In genomic region chr4:134657473-134657872, GRCm38 (mm10) we compare ENCODE assay signal across 15 mouse cellular contexts. TPM values are rescaled to one million over a fixed set of nuclear protein-coding genes. Genes with fewer than 3 reads are reported as not detected.
DNase-seq lines count a peak whose midpoint lies in the region; ATAC-seq lines count a peak whose summit lies in the region.
"Had no signal": no experiment of that assay in that cellular context is flagged by ENCODE, and none has a peak within 500 bp of the region (broad histone marks: within the 10 kb centered on the region; RNA-seq: fewer than 3 reads in every experiment).

No protein-coding gene starts in this region.

- no peaks in the 10 kb centered on the region for H3K36me3 ChIP-seq in midbrain, embryonic 10.5 days
- H3K36me3 ChIP-seq in midbrain, embryonic 16.5 days (ENCODE audit: control insufficient read depth, insufficient read depth, low read length) = no peaks in the 10 kb centered on the region
- H3K36me3 ChIP-seq in kidney, embryonic 16.5 days (ENCODE audit: insufficient read depth, low read length) = no peaks in the 10 kb centered on the region
- H3K36me3 ChIP-seq: embryonic facial prominence, embryonic 13.5 days; stomach, embryonic 15.5 days had no signal

- no peak overlapping the region for H3K4me2 ChIP-seq in midbrain, embryonic 16.5 days (ENCODE audit: low read length)
- H3K4me2 ChIP-seq in kidney, embryonic 16.5 days (replicated peaks; ENCODE audit: low read depth, low read length) = no peak overlapping the region
- H3K4me2 ChIP-seq: embryonic facial prominence, embryonic 13.5 days; stomach, embryonic 15.5 days had no signal

- H3K4me3 ChIP-seq in midbrain, embryonic 10.5 days = no peak overlapping the region
- H3K4me3 ChIP-seq in midbrain, embryonic 16.5 days (ENCODE audit: low read depth, low read length) = no peak overlapping the region
- no peak overlapping the region for H3K4me3 ChIP-seq in kidney, embryonic 16.5 days (ENCODE audit: low read length)
- H3K4me3 ChIP-seq: embryonic facial prominence, embryonic 13.5 days; stomach, embryonic 15.5 days had no signal

- H3K4me1 ChIP-seq in midbrain, embryonic 10.5 days = peaks cover 73% of the 10 kb centered on the region
- peaks cover 30% of the 10 kb centered on the region for H3K4me1 ChIP-seq in midbrain, embryonic 16.5 days (ENCODE audit: control insufficient read depth, insufficient read depth, low read length)
- H3K4me1 ChIP-seq in kidney, embryonic 16.5 days (ENCODE audit: insufficient read depth, low read length) = peaks cover 21% of the 10 kb centered on the region

- no peaks in the 10 kb centered on the region for H3K9me3 ChIP-seq in midbrain, embryonic 10.5 days (replicated peaks)
- no peaks in the 10 kb centered on the region for H3K9me3 ChIP-seq in midbrain, embryonic 16.5 days (replicated peaks; ENCODE audit: control insufficient read depth, low read length, poor library complexity, severe bottlenecking)
- no peaks in the 10 kb centered on the region for H3K9me3 ChIP-seq in kidney, embryonic 16.5 days (ENCODE audit: low read length)
- H3K9me3 ChIP-seq: embryonic facial prominence, embryonic 13.5 days; stomach, embryonic 15.5 days had no signal

- peak overlapping the region; percentile 38; the same call in 1 of the 2 replicates for H3K27ac ChIP-seq in midbrain, embryonic 10.5 days (replicated peaks)
- H3K27ac ChIP-seq in midbrain, embryonic 16.5 days (ENCODE audit: low read length) = no peak overlapping the region
- H3K27ac ChIP-seq in kidney, embryonic 16.5 days (ENCODE audit: low read length) = no peak overlapping the region
- H3K27ac ChIP-seq: embryonic facial prominence, embryonic 13.5 days; stomach, embryonic 15.5 days had no signal

- H3K9ac ChIP-seq in midbrain, embryonic 16.5 days (ENCODE audit: low read depth, low read length) = no peak overlapping the region
- H3K9ac ChIP-seq in kidney, embryonic 16.5 days (replicated peaks; ENCODE audit: low read length) = no peak overlapping the region
- H3K9ac ChIP-seq: embryonic facial prominence, embryonic 13.5 days; stomach, embryonic 15.5 days had no signal

- H3K27me3 ChIP-seq in midbrain, embryonic 10.5 days (ENCODE audit: low read depth, poor library complexity, severe bottlenecking) = peaks cover 53% of the 10 kb centered on the region
- no peaks in the 10 kb centered on the region for H3K27me3 ChIP-seq in midbrain, embryonic 16.5 days (ENCODE audit: control insufficient read depth, insufficient read depth, low read depth, low read length)
- peaks cover 8% of the 10 kb centered on the region for H3K27me3 ChIP-seq in kidney, embryonic 16.5 days (ENCODE audit: insufficient read depth, low read length)
- H3K27me3 ChIP-seq: embryonic facial prominence, embryonic 13.5 days had no signal

- 51% methylated on average over 5 of the region's 5 CpGs for WGBS in midbrain, embryonic 10.5 days
- 42% methylated on average over 5 of the region's 5 CpGs for WGBS in midbrain, embryonic 16.5 days
- 89% methylated on average over 5 of the region's 5 CpGs for WGBS in kidney, embryonic 16.5 days

- ATAC-seq in midbrain, embryonic 16.5 days = no peak
- no peak for ATAC-seq in kidney, embryonic 16.5 days (ENCODE audit: low FRiP score, low TSS enrichment)
- no peak for ATAC-seq in CD4-positive, CD25-positive, alpha-beta regulatory T cell, adult 4 months

- DNase-seq in cerebellum, adult 11-12 months = peak; percentile 77
- no peak for DNase-seq in cerebellum, postnatal 4 days (ENCODE audit: low spot score in 2 of 2)
- no peak for DNase-seq in midbrain, embryonic 10.5 days (ENCODE audit: low spot score)
- peak; percentile 68 to 69 for DNase-seq in cerebellum, postnatal 36 days
- DNase-seq in B cell, adult 2 months = no peak
- DNase-seq: adrenal gland, adult 8-10 months; gastrocnemius, postnatal 25 days; kidney, adult 8-10 months; kidney, postnatal 4 days; lung, adult 18-20 months had no signal

RNA-seq across cellular contexts. Expression of gene Man1c1, which starts 46.6 kb away (rescaled TPM):
- 2.8 and 3.1 TPM in 2 replicates for polyA plus RNA-seq in midbrain, embryonic 10.5 days (2016; fragmentation: Nextera tagmentation; extraction: Ambion mirVana)
- 2.9 and 3.2 TPM in 2 replicates for polyA plus RNA-seq in midbrain, embryonic 16.5 days (2015; fragmentation: Nextera tagmentation; extraction: Ambion mirVana)
- polyA plus RNA-seq in kidney, embryonic 16.5 days (2015; fragmentation: Nextera tagmentation; extraction: Ambion mirVana) = 3.5 and 3.7 TPM in 2 replicates
- polyA plus RNA-seq in CD4-positive, CD25-positive, alpha-beta regulatory T cell, adult 4 months (2017; shearing (Covaris generic)) = 1 to 10 TPM; 1.0 to 1.4 TPM

Comparison
In these comparisons a context has a peak if more than half of its experiments do, and no peak if none do; other contexts are left out.
1. DNase-seq: peak in cerebellum, adult 11-12 months (single experiment) and cerebellum, postnatal 36 days (2 of 2); none in cerebellum, postnatal 4 days (0 of 2), midbrain, embryonic 10.5 days (single experiment) and B cell, adult 2 months (0 of 2).